In the genomic region with DNA sequence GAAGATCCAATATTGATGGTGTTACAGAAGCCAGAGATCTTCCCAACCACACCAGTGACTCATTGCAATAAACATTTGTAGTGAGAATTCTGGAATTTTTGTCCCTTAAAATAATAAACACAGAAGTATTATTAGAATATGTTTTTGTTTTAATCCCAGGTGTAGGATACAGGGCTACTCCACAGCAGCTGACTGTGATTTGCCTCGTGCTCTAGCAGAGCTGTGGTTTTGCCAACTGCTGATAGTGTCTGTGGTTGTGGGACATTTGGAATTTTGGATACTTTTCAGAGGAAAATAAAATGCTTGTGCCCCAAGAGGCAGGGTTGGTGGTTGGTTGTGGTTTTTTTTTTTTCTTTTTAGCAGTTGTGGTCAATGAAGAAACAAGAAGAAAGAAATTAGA, we compare ENCODE assay signal across 22 mouse cellular contexts. TPM values are rescaled to one million over a fixed set of nuclear protein-coding genes. Genes with fewer than 3 reads are reported as not detected.
"Had no signal": no experiment of that assay in that cellular context is flagged by ENCODE, and none has a peak within 500 bp of the region (broad histone marks: within the 10 kb centered on the region; RNA-seq: fewer than 3 reads in every experiment).

No protein-coding gene starts in this region.

- H3K27ac ChIP-seq: lung, embryonic 15.5 days; macrophage; midbrain, embryonic 13.5 days; midbrain, embryonic 15.5 days; neural tube, embryonic 12.5 days had no signal

- ATAC-seq: lung, postnatal 0 days; midbrain, embryonic 13.5 days; midbrain, embryonic 15.5 days had no signal

- H3K27me3 ChIP-seq: lung, embryonic 15.5 days; midbrain, embryonic 13.5 days; midbrain, embryonic 15.5 days; neural tube, embryonic 12.5 days had no signal

- DNase-seq: lung, adult 2 months; lung, postnatal 14 days; lung, postnatal 36 days; retina, postnatal 1 day; right cerebral cortex, adult 18-20 months; right cerebral cortex, postnatal 25 days; right cerebral cortex, postnatal 4 days; spleen, adult 18-20 months; thymus, adult 2 months; thymus, postnatal 25 days; thymus, postnatal 4 days had no signal

- H3K9me3 ChIP-seq: lung, embryonic 15.5 days; midbrain, embryonic 13.5 days; neural tube, embryonic 12.5 days had no signal

- H3K36me3 ChIP-seq: lung, embryonic 15.5 days; midbrain, embryonic 13.5 days; midbrain, embryonic 15.5 days; neural tube, embryonic 12.5 days had no signal

- H3K4me2 ChIP-seq: lung, embryonic 15.5 days; midbrain, embryonic 11.5 days; midbrain, embryonic 13.5 days; midbrain, embryonic 15.5 days; neural tube, embryonic 12.5 days had no signal

- H3K4me3 ChIP-seq: lung, embryonic 15.5 days; megakaryocyte, embryonic 14.5 days; midbrain, embryonic 13.5 days; midbrain, embryonic 15.5 days; neural tube, embryonic 12.5 days had no signal

- H3K4me1 ChIP-seq: lung, embryonic 15.5 days; megakaryocyte, embryonic 14.5 days; midbrain, embryonic 13.5 days; midbrain, embryonic 15.5 days had no signal

- H3K9ac ChIP-seq: lung, embryonic 15.5 days; midbrain, embryonic 13.5 days; midbrain, embryonic 15.5 days; neural tube, embryonic 12.5 days had no signal

RNA-seq across cellular contexts. Expression of gene Tmem252, which starts 44.2 kb away (rescaled TPM):
- total RNA-seq: megakaryocyte progenitor cell, adult 5-6 weeks; monocyte, adult 5-6 weeks; neutrophil, adult 5-6 weeks had no signal
- polyA plus RNA-seq: macrophage had no signal
